Mouse (Mus musculus) embryonic fibroblast, embryonic 13.5 days (primary cell): ENCODE results near the gene Cbx1.

Source experiments
- CTCF ChIP-seq: IDR thresholded peaks from 2 replicates; pipeline ENCODE4 v1.5.1; 2011; ENCODE audit warnings: mild to moderate bottlenecking, control low read depth, low read length, moderate library complexity, borderline replicate concordance; ENCODE audit not compliant: insufficient read depth
- POLR2A ChIP-seq: IDR thresholded peaks from 2 replicates; pipeline ENCODE4 v1.6.1; 2011; ENCODE audit warnings: low read depth, mild to moderate bottlenecking, control low read depth, low read length, moderate library complexity

- TF ChIP-seq POLR2A (no peak), CTCF (no peak)
Observed at GRCm38 (mm10) chr11:96776068-96776467, 12.9 kb upstream of the Cbx1 start.
